Mouse (Mus musculus): ENCODE measurements at regions not wholly inside any gene's neighbourhood (a gene's known extent, or its start where the extent isn't known, plus 50 kb on each side); places are given as distances from the start of the nearest gene placed in this dataset.

DNA sequence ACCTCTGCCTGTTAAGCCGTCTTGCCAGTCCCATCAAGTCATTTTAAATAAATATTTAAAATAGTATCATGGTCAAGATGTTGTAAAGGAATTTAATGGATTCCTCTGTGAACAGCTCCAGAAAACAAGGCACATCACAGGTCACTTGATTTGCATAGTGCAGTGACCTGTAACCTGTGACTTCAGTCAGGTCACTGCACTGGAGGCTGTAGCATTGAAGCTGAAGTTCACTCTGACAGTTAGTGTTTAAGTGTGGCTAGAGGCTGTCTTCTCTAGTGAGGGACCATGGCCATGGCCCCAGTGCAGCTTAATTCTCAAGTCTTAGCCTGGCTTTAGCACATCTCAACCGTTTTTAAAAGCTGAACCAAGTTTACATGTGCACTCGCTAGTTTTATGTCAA is 68.1 kb upstream of the Ercc4 start:
- Histone ChIP-seq H3K27ac (replicated peaks) (no peak overlapping the region), H3K36me3 (no peaks in the 10 kb centered on the region), H3K4me3 (no peak overlapping the region), H3K9me3 (replicated peaks) (no peaks in the 10 kb centered on the region; the same call in 1 of the 2 replicates), H3K4me1 (peaks cover 4% of the 10 kb centered on the region; the same call in 1 of the 2 replicates), H3K27me3 (ENCODE audit: low read depth, poor library complexity, severe bottlenecking) (no peaks in the 10 kb centered on the region)
- 79% methylated on average over 3 of the region's 3 CpGs for WGBS
- no peak for DNase-seq (ENCODE audit: low spot score)

DNA sequence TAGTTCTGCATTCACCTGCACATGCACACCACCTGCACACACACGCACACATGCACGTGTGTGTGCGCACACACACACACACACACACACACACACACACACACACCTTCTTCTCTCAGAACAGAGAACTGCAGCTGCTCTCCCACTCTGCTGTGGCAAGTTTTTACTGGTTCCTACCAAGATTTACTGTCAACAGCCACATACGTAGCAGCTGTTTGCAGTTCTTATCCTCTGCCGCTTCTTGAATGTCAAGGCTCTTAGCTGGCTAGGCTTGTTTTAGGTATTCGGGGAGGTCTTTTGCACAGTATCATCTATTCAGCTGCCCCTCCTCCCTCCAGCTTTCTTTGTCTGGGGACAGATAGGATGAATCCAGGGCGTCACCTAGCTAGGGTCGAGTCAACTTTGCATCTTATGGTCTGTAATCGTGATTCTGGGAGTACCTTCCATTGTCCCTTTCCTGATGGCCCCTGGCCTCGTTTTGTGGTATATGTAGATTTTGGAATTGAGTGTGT is 64.3 kb upstream of the Ercc4 start:
- Histone ChIP-seq H3K27me3 (ENCODE audit: low read depth, poor library complexity, severe bottlenecking) (no peaks in the 10 kb centered on the region), H3K36me3 (no peaks in the 10 kb centered on the region), H3K27ac (replicated peaks) (no peak overlapping the region), H3K4me3 (no peak overlapping the region), H3K4me1 (peaks cover 4% of the 10 kb centered on the region; the same call in 1 of the 2 replicates), H3K9me3 (replicated peaks) (no peaks in the 10 kb centered on the region; the same call in 1 of the 2 replicates)
- no peak for DNase-seq (ENCODE audit: low spot score)
- 83% methylated on average over 10 of the region's 10 CpGs for WGBS

DNA sequence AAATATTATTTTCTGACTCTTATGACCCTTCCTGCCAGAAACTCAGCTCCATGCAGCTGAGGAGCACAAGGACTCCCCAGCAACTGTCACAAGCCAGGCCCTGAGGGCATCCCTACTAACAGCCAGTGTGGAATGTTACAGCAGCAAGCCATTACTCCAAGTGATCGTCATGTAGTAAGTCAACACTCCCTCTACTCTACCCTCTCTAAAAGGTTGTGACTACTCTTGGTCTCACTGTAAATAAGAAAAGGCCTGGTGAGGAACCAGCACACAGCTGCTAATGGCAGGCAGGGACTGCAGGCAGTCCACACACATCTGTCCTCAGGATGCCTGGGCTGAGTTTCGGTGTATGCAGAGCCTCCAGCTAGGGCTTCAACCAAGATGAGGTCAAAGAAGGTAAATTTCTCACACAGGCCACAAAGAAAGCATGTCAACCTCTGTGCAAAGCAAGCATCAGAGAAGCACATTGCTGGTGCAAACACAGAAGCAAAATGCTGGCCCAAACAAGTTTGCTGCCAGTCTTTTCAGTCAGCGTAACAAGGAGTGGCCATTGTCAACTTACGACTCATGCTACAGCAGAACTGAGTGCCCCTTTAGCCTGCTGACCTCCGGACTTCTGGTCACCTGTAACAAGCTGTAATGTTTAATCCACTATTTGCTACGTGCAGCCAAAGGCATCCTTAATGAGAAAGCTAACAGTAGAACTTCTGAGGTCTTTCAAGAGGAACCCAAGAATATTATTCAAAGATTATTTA is 62.9 kb upstream of the Ercc4 start:
- Histone ChIP-seq H3K4me3 (no peak overlapping the region), H3K9me3 (replicated peaks) (no peaks in the 10 kb centered on the region; the same call in 1 of the 2 replicates), H3K4me1 (peaks cover 1% of the 10 kb centered on the region; the same call in 1 of the 2 replicates), H3K27ac (replicated peaks) (no peak overlapping the region), H3K27me3 (ENCODE audit: low read depth, poor library complexity, severe bottlenecking) (no peaks in the 10 kb centered on the region), H3K36me3 (no peaks in the 10 kb centered on the region)
- DNase-seq (ENCODE audit: low spot score), result no peak
- 89% methylated on average over 6 of the region's 6 CpGs for WGBS

DNA sequence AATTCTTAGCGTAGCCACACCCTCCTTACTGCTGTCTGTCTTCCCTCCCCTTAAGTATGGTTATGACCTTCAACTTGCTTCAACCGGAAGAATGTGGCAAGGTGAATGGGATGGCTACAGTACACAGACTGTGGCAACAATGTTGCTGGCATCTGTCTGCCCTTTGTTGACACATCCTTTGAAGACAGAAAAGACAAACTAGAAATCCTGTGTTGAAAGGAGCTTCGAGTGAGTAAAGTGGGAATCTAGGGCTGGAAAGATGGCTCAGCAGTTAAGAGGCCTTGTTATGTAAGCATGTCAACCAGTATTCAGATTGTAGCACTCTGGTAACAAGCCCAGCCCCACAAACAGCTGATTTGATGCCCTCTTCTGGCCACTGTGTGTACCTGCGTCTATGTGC is 60.2 kb upstream of the Ercc4 start:
- H3K27ac ChIP-seq (replicated peaks), result no peak overlapping the region
- H3K4me3 ChIP-seq, result no peak overlapping the region
- H3K4me1 ChIP-seq, result no peaks in the 10 kb centered on the region
- WGBS, result 90% methylated on average over 4 of the region's 4 CpGs
- no peak for DNase-seq (ENCODE audit: low spot score)
- no peaks in the 10 kb centered on the region for H3K36me3 ChIP-seq
- H3K9me3 ChIP-seq (replicated peaks), result no peaks in the 10 kb centered on the region
- no peaks in the 10 kb centered on the region for H3K27me3 ChIP-seq (ENCODE audit: low read depth, poor library complexity, severe bottlenecking)

DNA sequence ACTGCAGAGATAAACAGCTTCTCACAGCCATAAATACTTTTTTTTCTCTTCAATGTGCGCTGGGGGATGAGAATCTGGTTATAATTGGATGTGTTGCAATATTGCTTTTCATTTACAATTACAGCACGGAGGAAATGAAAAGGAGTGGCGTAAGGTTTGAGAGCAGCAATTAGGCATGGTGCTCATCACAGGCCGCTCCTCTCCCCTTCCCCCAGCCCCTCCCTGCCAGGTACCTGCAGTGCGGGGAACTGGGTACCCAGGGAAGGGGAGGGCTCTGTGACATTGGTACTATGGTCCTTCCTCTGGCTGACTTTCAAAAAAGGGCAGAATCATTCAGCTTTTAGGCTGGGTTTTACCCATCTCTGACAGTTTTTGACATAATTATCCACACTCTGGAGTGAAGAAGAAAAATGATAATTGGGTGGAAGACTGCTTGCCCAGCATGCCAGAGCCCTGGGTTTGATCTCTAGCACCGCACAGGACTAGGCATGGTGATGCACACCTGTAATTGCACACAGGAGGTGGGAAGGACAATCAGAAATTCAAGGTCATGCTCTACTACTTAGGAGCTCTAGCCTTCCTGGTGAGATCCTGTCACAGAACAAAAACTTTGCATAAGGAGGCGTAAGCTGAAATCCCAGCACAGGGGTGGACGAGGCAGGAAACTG is 59.1 kb upstream of the Ercc4 start:
- no peaks in the 10 kb centered on the region for H3K9me3 ChIP-seq (replicated peaks)
- no peaks in the 10 kb centered on the region for H3K4me1 ChIP-seq
- DNase-seq (ENCODE audit: low spot score), result no peak
- H3K27ac ChIP-seq (replicated peaks), result no peak overlapping the region
- no peaks in the 10 kb centered on the region for H3K27me3 ChIP-seq (ENCODE audit: low read depth, poor library complexity, severe bottlenecking)
- H3K4me3 ChIP-seq, result no peak overlapping the region
- 78% methylated on average over 8 of the region's 8 CpGs for WGBS
- H3K36me3 ChIP-seq, result no peaks in the 10 kb centered on the region

DNA sequence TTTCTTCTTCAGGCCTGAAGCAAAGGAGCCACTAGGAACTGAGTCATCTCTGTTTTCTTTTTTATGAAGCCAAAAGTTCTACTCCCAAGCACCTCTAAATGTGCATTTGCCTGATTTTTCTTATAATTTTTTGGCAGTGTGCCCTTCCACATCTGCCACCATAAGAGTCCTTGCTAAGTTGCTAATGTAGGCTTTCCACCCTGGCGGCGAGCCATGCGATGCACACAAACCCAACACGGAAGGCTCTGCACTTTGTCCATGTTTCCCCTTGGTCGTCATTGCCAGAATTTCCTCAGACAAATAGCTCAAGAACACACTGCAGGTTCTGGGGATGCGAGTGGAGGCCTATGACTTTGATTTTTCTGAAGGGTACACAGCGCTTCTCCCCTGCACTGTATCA is 54.5 kb upstream of the Ercc4 start:
- Histone ChIP-seq H3K4me1 (no peaks in the 10 kb centered on the region), H3K4me3 (no peak overlapping the region), H3K36me3 (no peaks in the 10 kb centered on the region), H3K27ac (replicated peaks) (no peak overlapping the region), H3K27me3 (ENCODE audit: low read depth, poor library complexity, severe bottlenecking) (no peaks in the 10 kb centered on the region), H3K9me3 (replicated peaks) (no peaks in the 10 kb centered on the region)
- no peak for DNase-seq (ENCODE audit: low spot score)
- 90% methylated on average over 7 of the region's 7 CpGs for WGBS

Measured in midbrain, embryonic 10.5 days (tissue).